Mouse (Mus musculus): Measurements from ENCODE around the gene Arhgap25. TPM values are rescaled to one million over a fixed set of nuclear protein-coding genes. Genes with fewer than 3 reads are reported as not detected.

Gene Arhgap25
- polyA plus RNA-seq, 1 experiment from 2014 or later, result 7.5 TPM

DNA sequence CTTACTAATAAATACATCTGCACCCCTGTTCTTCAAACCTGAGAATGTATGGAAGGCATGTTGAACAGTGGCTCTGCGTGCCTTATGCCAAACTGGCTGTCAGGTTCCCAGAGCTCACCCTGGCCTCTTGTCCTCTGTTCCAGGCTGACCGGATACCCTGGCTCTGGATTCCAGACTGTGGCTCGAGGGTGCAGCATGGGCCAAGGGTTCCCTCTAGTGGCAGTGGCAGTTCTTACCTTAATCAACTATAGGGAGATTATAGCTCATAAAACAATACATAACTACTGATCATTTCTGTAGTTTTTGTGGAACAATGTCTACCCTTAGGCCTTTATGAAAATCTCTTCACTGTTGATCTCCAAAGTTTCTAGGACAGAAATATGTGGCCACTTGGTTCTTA, 82.0 kb downstream of the Arhgap25 start:
- no peak overlapping the region for H3K4me2 ChIP-seq (ENCODE audit: low read depth, low read length)
- no peak overlapping the region for H3K9ac ChIP-seq (ENCODE audit: low read length)
- peaks cover 69% of the 10 kb centered on the region for H3K27me3 ChIP-seq (ENCODE audit: control insufficient read depth, insufficient read depth, low read length)
- no peak for ATAC-seq (replicated peaks; ENCODE audit: extremely low read depth, insufficient read depth, low FRiP score)
- no peaks in the 10 kb centered on the region for H3K36me3 ChIP-seq (ENCODE audit: control insufficient read depth, insufficient read depth)
- H3K4me3 ChIP-seq (ENCODE audit: low read length), result no peak overlapping the region
- H3K9me3 ChIP-seq (replicated peaks; ENCODE audit: control insufficient read depth, low read length), result no peaks in the 10 kb centered on the region
- WGBS, result 54% methylated on average over 3 of the region's 3 CpGs
- H3K27ac ChIP-seq (ENCODE audit: low read length), result no peak overlapping the region
- H3K4me1 ChIP-seq (ENCODE audit: control insufficient read depth, insufficient read depth, low read length), result peaks cover 17% of the 10 kb centered on the region

DNA sequence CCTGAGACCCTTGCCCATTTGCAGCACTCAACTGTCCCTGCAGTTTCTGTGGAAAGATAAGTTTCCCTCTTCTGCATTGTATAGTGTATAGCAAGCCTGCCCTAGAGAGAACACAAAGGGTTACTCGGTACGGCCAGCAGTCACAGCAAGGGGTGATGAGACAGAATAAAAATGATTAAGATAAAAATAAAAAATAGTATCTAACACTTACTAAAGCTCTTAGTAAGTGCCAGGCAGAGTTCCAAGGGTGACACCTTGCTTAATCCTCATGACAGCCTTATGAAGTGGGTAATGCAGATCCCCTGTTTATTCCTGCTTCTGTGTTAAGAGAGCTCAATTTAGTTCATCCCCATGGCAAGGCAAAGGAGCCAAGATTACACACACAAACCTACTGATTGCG, 83.5 kb downstream of the Arhgap25 start:
- WGBS, result 33% methylated on average over 3 of the region's 3 CpGs
- Histone ChIP-seq H3K36me3 (ENCODE audit: control insufficient read depth, insufficient read depth) (no peaks in the 10 kb centered on the region), H3K4me3 (ENCODE audit: low read length) (no peak overlapping the region), H3K9me3 (replicated peaks; ENCODE audit: control insufficient read depth, low read length) (no peaks in the 10 kb centered on the region), H3K27me3 (ENCODE audit: control insufficient read depth, insufficient read depth, low read length) (peaks cover 71% of the 10 kb centered on the region), H3K4me2 (ENCODE audit: low read depth, low read length) (0 out of 2 replicates have a peak overlapping the region, but pooled peaks have one; percentile 11), H3K27ac (ENCODE audit: low read length) (peak overlapping the region; percentile 63), H3K4me1 (ENCODE audit: control insufficient read depth, insufficient read depth, low read length) (peaks cover 17% of the 10 kb centered on the region), H3K9ac (ENCODE audit: low read length) (no peak overlapping the region)
- peak; percentile 78 for ATAC-seq (replicated peaks; ENCODE audit: extremely low read depth, insufficient read depth, low FRiP score)

DNA sequence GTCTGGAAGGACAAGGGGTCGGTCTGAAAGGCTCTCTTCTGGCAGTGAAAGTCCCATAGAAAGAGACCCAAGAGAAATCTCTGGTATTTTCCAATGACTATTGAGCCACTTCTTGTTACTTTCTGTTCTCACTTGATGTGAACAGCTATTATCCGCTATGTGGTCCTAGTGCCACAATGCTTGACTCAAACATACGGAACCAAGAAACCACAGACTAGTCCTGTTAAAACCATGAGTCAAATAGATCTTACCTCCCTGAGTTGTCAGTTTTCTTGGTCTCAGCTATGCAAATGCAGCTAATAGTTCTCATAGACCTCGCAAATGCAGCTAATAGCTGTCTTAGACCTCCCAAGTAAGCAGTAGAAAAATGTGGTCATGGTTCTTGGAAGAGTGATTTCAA, 85.8 kb downstream of the Arhgap25 start:
- no peaks in the 10 kb centered on the region for H3K9me3 ChIP-seq (replicated peaks; ENCODE audit: control insufficient read depth, low read length)
- H3K27me3 ChIP-seq (ENCODE audit: control insufficient read depth, insufficient read depth, low read length), result peaks cover 52% of the 10 kb centered on the region
- H3K36me3 ChIP-seq (ENCODE audit: control insufficient read depth, insufficient read depth), result no peaks in the 10 kb centered on the region
- H3K9ac ChIP-seq (ENCODE audit: low read length), result no peak overlapping the region
- 88% methylated on average over 4 of the region's 4 CpGs for WGBS
- ATAC-seq (replicated peaks; ENCODE audit: extremely low read depth, insufficient read depth, low FRiP score), result no peak
- peaks cover 24% of the 10 kb centered on the region for H3K4me1 ChIP-seq (ENCODE audit: control insufficient read depth, insufficient read depth, low read length)
- H3K4me3 ChIP-seq (ENCODE audit: low read length), result no peak overlapping the region
- no peak overlapping the region for H3K4me2 ChIP-seq (ENCODE audit: low read depth, low read length)
- H3K27ac ChIP-seq (ENCODE audit: low read length), result no peak overlapping the region

DNA sequence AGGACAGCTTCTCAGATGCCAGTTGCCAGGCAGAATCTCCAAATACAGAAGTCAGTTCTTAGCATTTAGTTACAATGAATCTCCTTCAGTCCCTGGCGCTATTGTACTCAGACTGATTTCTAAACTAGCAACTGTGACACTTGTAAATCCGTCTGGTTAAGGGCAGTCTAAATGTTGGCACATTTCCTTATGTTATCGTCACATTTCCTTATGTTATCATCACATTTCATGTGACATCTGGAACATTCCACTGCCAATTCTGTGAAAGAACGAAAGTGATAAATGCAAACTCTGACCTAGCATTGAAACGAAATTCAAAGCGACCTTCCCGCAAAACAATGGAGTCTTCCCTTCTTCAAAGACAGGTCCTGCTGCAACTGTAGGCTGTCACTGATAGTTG, 87.8 kb downstream of the Arhgap25 start:
- Histone ChIP-seq H3K27me3 (ENCODE audit: control insufficient read depth, insufficient read depth, low read length) (peaks cover 44% of the 10 kb centered on the region), H3K9me3 (replicated peaks; ENCODE audit: control insufficient read depth, low read length) (no peaks in the 10 kb centered on the region), H3K27ac (ENCODE audit: low read length) (no peak overlapping the region), H3K36me3 (ENCODE audit: control insufficient read depth, insufficient read depth) (no peaks in the 10 kb centered on the region), H3K4me3 (ENCODE audit: low read length) (no peak overlapping the region), H3K4me2 (ENCODE audit: low read depth, low read length) (no peak overlapping the region), H3K4me1 (ENCODE audit: control insufficient read depth, insufficient read depth, low read length) (peaks cover 31% of the 10 kb centered on the region), H3K9ac (ENCODE audit: low read length) (no peak overlapping the region)
- WGBS, result 59% methylated on average over 7 of the region's 7 CpGs
- ATAC-seq (replicated peaks; ENCODE audit: extremely low read depth, insufficient read depth, low FRiP score), result no peak

DNA sequence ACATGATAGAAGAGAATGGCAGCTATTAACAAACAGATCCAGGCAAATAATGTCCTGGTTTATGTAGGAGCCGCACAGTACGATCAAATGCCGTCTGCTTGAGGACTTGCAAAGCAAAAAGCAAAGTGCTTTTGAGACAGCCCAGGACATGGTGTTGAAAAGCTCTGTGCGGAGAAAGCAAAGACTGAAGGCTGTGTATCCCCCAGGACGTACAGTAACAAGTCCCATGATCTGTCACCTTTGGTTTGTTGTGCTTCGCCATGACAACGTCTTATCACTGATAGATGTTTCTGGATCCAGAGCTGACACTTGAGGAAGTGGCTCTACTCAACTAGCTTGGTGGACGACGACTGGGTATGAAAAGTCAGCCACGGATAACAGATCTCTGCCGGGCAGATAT, 89.8 kb downstream of the Arhgap25 start:
- H3K4me1 ChIP-seq (ENCODE audit: control insufficient read depth, insufficient read depth, low read length), result peaks cover 14% of the 10 kb centered on the region
- 31% methylated on average over 11 of the region's 11 CpGs for WGBS
- ATAC-seq (replicated peaks; ENCODE audit: extremely low read depth, insufficient read depth, low FRiP score), result peak; percentile 70; the same call in 1 of the 2 replicates
- no peaks in the 10 kb centered on the region for H3K36me3 ChIP-seq (ENCODE audit: control insufficient read depth, insufficient read depth)
- peaks cover 47% of the 10 kb centered on the region for H3K27me3 ChIP-seq (ENCODE audit: control insufficient read depth, insufficient read depth, low read length)
- 0 out of 2 replicates have a peak, but pooled peaks cover 3% of the 10 kb centered on the region for H3K9me3 ChIP-seq (replicated peaks; ENCODE audit: control insufficient read depth, low read length)
- H3K27ac ChIP-seq (ENCODE audit: low read length), result peak overlapping the region; percentile 21; the same call in 1 of the 2 replicates
- H3K9ac ChIP-seq (ENCODE audit: low read length), result no peak overlapping the region
- no peak overlapping the region for H3K4me2 ChIP-seq (ENCODE audit: low read depth, low read length)
- H3K4me3 ChIP-seq (ENCODE audit: low read length), result no peak overlapping the region

DNA sequence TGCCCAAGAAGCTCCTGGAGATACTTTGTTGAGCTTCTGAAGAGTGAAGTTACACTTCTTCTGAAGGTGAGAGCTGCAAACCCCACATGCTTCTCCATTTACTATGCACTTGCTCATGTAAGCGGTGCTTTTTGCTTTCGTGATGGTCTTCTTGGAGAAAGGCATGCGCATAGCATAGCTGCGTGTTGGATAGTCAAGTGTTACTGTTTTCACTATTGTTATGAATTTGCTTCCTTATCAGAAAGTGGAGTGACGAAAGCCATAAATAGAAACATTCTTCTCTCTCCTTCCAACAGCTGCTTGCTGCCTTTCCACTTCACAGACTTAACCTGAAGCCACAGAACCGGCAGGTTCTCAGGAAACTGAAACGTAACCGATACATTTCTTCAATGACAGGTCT, 96.3 kb downstream of the Arhgap25 start:
- Histone ChIP-seq H3K27ac (ENCODE audit: low read length) (peak overlapping the region; percentile 30; the same call in 1 of the 2 replicates), H3K9me3 (replicated peaks; ENCODE audit: control insufficient read depth, low read length) (0 out of 2 replicates have a peak, but pooled peaks cover 3% of the 10 kb centered on the region), H3K27me3 (ENCODE audit: control insufficient read depth, insufficient read depth, low read length) (peaks cover 24% of the 10 kb centered on the region), H3K4me2 (ENCODE audit: low read depth, low read length) (peak overlapping the region; percentile 53), H3K4me1 (ENCODE audit: control insufficient read depth, insufficient read depth, low read length) (peaks cover 15% of the 10 kb centered on the region), H3K36me3 (ENCODE audit: control insufficient read depth, insufficient read depth) (no peaks in the 10 kb centered on the region), H3K9ac (ENCODE audit: low read length) (no peak overlapping the region), H3K4me3 (ENCODE audit: low read length) (peak overlapping the region; percentile 17; the same call in 1 of the 2 replicates)
- 0 out of 2 replicates have a peak, but pooled peaks have one; percentile 15 for ATAC-seq (replicated peaks; ENCODE audit: extremely low read depth, insufficient read depth, low FRiP score)
- WGBS, result 34% methylated on average over 8 of the region's 8 CpGs

DNA sequence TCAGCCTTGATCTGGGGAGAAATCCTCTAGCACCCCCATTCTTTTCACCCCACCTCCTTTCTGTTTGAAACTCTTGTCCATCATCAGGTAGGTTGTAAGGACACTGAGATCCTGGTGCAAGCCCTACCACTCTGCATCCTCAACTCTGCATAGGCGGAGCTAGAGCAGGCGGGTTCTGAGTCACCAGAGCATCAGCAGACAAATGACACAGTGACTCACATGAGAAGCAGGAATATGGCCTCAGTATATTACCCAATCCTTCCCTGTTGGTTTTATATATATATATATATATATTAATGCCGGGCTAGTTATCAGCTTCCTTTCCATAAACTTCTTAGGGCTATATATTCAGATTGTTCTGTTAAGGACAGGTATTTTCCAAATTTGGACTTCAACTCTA, 97.3 kb downstream of the Arhgap25 start:
- H3K27me3 ChIP-seq (ENCODE audit: control insufficient read depth, insufficient read depth, low read length), result peaks cover 28% of the 10 kb centered on the region
- H3K27ac ChIP-seq (ENCODE audit: low read length), result no peak overlapping the region
- H3K36me3 ChIP-seq (ENCODE audit: control insufficient read depth, insufficient read depth), result no peaks in the 10 kb centered on the region
- peaks cover 11% of the 10 kb centered on the region for H3K4me1 ChIP-seq (ENCODE audit: control insufficient read depth, insufficient read depth, low read length)
- WGBS, result 81% methylated on average over 3 of the region's 3 CpGs
- H3K9ac ChIP-seq (ENCODE audit: low read length), result no peak overlapping the region
- H3K4me3 ChIP-seq (ENCODE audit: low read length), result no peak overlapping the region
- no peak overlapping the region for H3K4me2 ChIP-seq (ENCODE audit: low read depth, low read length)
- 0 out of 2 replicates have a peak, but pooled peaks cover 3% of the 10 kb centered on the region for H3K9me3 ChIP-seq (replicated peaks; ENCODE audit: control insufficient read depth, low read length)
- ATAC-seq (replicated peaks; ENCODE audit: extremely low read depth, insufficient read depth, low FRiP score), result no peak

DNA sequence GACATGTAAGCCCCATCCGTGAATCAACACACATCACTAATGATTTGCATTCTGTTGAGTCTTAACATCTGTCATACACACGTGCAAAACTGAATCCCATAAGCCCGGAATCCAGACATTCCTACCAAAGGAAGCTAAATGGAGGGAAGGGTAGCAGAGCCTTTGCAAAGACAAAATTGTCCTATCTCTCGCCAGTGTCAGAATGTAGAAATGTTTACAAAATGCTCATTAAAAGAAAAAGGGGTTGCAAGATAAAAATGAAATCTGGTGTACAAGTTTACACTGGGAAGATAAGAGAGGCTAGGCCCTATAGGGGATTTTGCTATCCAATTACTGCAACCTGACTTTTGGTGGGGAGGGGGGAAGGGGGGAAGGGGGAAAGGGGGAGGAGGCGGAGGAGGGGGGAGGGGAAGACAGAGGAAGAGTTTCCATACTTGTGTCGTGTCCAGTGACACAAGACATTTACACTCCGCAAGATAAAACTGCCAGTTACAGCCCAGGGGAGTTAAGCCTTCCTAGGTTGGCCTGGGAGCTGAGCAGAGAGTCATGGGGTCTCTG, 104.5 kb downstream of the Arhgap25 start, which contains the start of gene Bmp10:
Bmp10 (plus strand) TSS at position 508 of the 558 bp plus-strand sequence.
- Histone ChIP-seq H3K27me3 (ENCODE audit: control insufficient read depth, insufficient read depth, low read length) (peaks cover 38% of the 10 kb centered on the region), H3K4me2 (ENCODE audit: low read depth, low read length) (peak within 1 kb of the TSS; percentile 2; the same call in 1 of the 2 replicates), H3K36me3 (ENCODE audit: control insufficient read depth, insufficient read depth) (no peaks in the 10 kb centered on the region), H3K27ac (ENCODE audit: low read length) (peak within 1 kb of the TSS; percentile 55), H3K4me3 (ENCODE audit: low read length) (peak within 1 kb of the TSS; percentile 41), H3K4me1 (ENCODE audit: control insufficient read depth, insufficient read depth, low read length) (peaks cover 9% of the 10 kb centered on the region), H3K9me3 (replicated peaks; ENCODE audit: control insufficient read depth, low read length) (no peaks in the 10 kb centered on the region), H3K9ac (ENCODE audit: low read length) (peak within 1 kb of the TSS; percentile 50)
- 43% methylated on average over 7 of the region's 7 CpGs for WGBS
- ATAC-seq (replicated peaks; ENCODE audit: extremely low read depth, insufficient read depth, low FRiP score), result no peak

DNA sequence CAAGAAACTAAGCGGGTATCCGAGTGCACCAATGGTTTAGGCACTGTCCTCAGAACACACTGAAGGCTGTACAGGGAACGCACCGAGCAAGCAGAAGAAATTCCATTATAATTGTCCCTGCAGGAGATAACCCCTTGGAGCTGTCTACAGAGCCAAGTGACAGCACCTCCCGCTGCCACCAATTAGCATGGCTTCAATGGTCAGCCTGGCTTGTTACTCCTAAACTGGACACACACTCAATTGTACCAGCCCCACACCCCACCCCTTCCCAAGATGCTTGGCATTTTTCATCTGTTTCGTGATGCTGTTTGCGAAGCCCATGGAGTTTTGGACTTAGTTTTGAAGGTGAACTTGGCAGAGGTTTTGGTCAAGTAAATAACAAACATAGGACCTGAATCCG, 105.4 kb downstream of the Arhgap25 start:
- no peak overlapping the region for H3K9ac ChIP-seq (ENCODE audit: low read length)
- no peak for ATAC-seq (replicated peaks; ENCODE audit: extremely low read depth, insufficient read depth, low FRiP score)
- peaks cover 47% of the 10 kb centered on the region for H3K27me3 ChIP-seq (ENCODE audit: control insufficient read depth, insufficient read depth, low read length)
- H3K36me3 ChIP-seq (ENCODE audit: control insufficient read depth, insufficient read depth), result no peaks in the 10 kb centered on the region
- H3K27ac ChIP-seq (ENCODE audit: low read length), result peak overlapping the region; percentile 22; the same call in 1 of the 2 replicates
- no peak overlapping the region for H3K4me2 ChIP-seq (ENCODE audit: low read depth, low read length)
- H3K4me3 ChIP-seq (ENCODE audit: low read length), result no peak overlapping the region
- no peaks in the 10 kb centered on the region for H3K9me3 ChIP-seq (replicated peaks; ENCODE audit: control insufficient read depth, low read length)
- peaks cover 16% of the 10 kb centered on the region for H3K4me1 ChIP-seq (ENCODE audit: control insufficient read depth, insufficient read depth, low read length)
- 52% methylated on average over 8 of the region's 8 CpGs for WGBS
